Mouse (Mus musculus) ES-Bruce4 (cell line): ENCODE data around the gene Dph5.

Source experiments
- CTCF ChIP-seq: IDR thresholded peaks from one replicate; pipeline ENCODE4 v1.8.1; 2011; ENCODE audit warnings: low read depth, low read length
- EP300 ChIP-seq: IDR thresholded peaks from 2 replicates; pipeline ENCODE4 v1.6.1; 2011; ENCODE audit warnings: low read depth, low read length; ENCODE audit not compliant: insufficient read depth
- POLR2A ChIP-seq: IDR thresholded peaks from one replicate; pipeline ENCODE4 v1.8.1; 2011; ENCODE audit warnings: low read length; ENCODE audit not compliant: insufficient read depth

GRCm38 (mm10) chr3:115971891-115972646 is 84.4 kb downstream of the Dph5 start:
- TF ChIP-seq EP300 (no peak), CTCF (no peak), POLR2A (no peak)
